Comparison of ENCODE assay signal across 8 mouse cellular contexts in the genomic region with DNA sequence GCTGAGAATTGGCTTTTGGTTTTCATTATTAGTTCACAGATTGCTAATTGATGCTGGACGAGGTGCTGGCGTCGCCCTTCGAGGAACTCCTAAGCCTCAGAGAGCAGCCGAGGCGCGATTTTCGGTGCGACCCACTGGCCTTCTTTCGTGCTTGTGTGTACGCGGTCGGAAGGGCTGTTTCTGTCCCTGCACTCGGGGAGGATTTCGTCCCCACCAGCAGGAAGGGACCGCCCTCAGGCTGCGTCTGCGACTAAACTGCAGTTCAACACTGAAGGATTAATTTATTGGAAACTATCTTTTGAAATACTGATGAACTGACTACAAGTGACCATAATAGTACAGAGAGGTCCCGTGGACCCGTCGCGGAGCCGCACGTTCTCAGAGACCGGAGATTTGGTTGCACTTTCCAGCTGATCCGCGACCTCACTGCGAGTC.
DNase-seq lines count a peak whose midpoint lies in the region; ATAC-seq lines count a peak whose summit lies in the region.

No protein-coding gene starts in this region.

- H3K9ac ChIP-seq in hindbrain, embryonic 15.5 days, result peak overlapping the region; percentile 37
- H3K9ac ChIP-seq in limb, embryonic 11.5 days (ENCODE audit: low read length), result peak overlapping the region; percentile 40
- H3K9ac ChIP-seq in midbrain, embryonic 14.5 days (replicated peaks; ENCODE audit: low read length), result peak overlapping the region; percentile 36; the same call in 1 of the 2 replicates

- peaks cover 36% of the 10 kb centered on the region for H3K27me3 ChIP-seq in forebrain, embryonic 10.5 days (ENCODE audit: poor library complexity, severe bottlenecking)
- H3K27me3 ChIP-seq in hindbrain, embryonic 15.5 days, result peaks cover 7% of the 10 kb centered on the region; the same call in 1 of the 2 replicates
- no peaks in the 10 kb centered on the region for H3K27me3 ChIP-seq in limb, embryonic 11.5 days (ENCODE audit: control insufficient read depth, insufficient read depth, low read length)
- no peaks in the 10 kb centered on the region for H3K27me3 ChIP-seq in midbrain, embryonic 14.5 days (ENCODE audit: control insufficient read depth, insufficient read depth, low read length)

- H3K4me2 ChIP-seq in hindbrain, embryonic 15.5 days, result peak overlapping the region; percentile 58
- H3K4me2 ChIP-seq in limb, embryonic 11.5 days (ENCODE audit: low read depth, severe bottlenecking), result peak overlapping the region; percentile 61
- H3K4me2 ChIP-seq in midbrain, embryonic 14.5 days (ENCODE audit: low read length), result peak overlapping the region; percentile 60

- H3K4me1 ChIP-seq in forebrain, embryonic 10.5 days, result peaks cover 44% of the 10 kb centered on the region
- peaks cover 17% of the 10 kb centered on the region for H3K4me1 ChIP-seq in hindbrain, embryonic 15.5 days (replicated peaks)
- peaks cover 9% of the 10 kb centered on the region for H3K4me1 ChIP-seq in limb, embryonic 11.5 days (ENCODE audit: control insufficient read depth, insufficient read depth, low read length)
- peaks cover 12% of the 10 kb centered on the region for H3K4me1 ChIP-seq in midbrain, embryonic 14.5 days (ENCODE audit: control insufficient read depth, insufficient read depth, low read length)

- peak; percentile 48 to 51 for DNase-seq in right cerebral cortex, postnatal 10 days (ENCODE audit: low spot score in 2 of 2)
- no peak for DNase-seq in right cerebral cortex, adult 18-20 months
- peak; percentile 63 for DNase-seq in forebrain, embryonic 10.5 days (ENCODE audit: extremely low spot score, low spot score)
- peak; percentile 73 for DNase-seq in limb, embryonic 11.5 days (ENCODE audit: low spot score)
- DNase-seq in midbrain, embryonic 14.5 days, result peak; percentile 76
- no peak for DNase-seq in urinary bladder, postnatal 14 days (ENCODE audit: low spot score)

- no peaks in the 10 kb centered on the region for H3K36me3 ChIP-seq in forebrain, embryonic 10.5 days (replicated peaks)
- no peaks in the 10 kb centered on the region for H3K36me3 ChIP-seq in hindbrain, embryonic 15.5 days
- H3K36me3 ChIP-seq in limb, embryonic 11.5 days (ENCODE audit: control insufficient read depth, insufficient read depth, low read length), result no peaks in the 10 kb centered on the region
- H3K36me3 ChIP-seq in midbrain, embryonic 14.5 days (ENCODE audit: control insufficient read depth, insufficient read depth, low read length), result no peaks in the 10 kb centered on the region

- WGBS in forebrain, embryonic 10.5 days, result 1% methylated on average over 28 of the region's 28 CpGs
- WGBS in hindbrain, embryonic 15.5 days, result 2% methylated on average over 28 of the region's 28 CpGs
- WGBS in limb, embryonic 11.5 days, result under 1% methylated on average over 28 of the region's 28 CpGs
- WGBS in midbrain, embryonic 14.5 days, result under 1% methylated on average over 28 of the region's 28 CpGs

- peak overlapping the region; percentile 47 for H3K4me3 ChIP-seq in forebrain, embryonic 10.5 days
- peak overlapping the region; percentile 35 for H3K4me3 ChIP-seq in hindbrain, embryonic 15.5 days
- peak overlapping the region; percentile 19 for H3K4me3 ChIP-seq in limb, embryonic 11.5 days (ENCODE audit: low read depth, low read length)
- peak overlapping the region; percentile 30 for H3K4me3 ChIP-seq in midbrain, embryonic 14.5 days (replicated peaks; ENCODE audit: low read depth, low read length)

- H3K27ac ChIP-seq in forebrain, embryonic 10.5 days, result peak overlapping the region; percentile 89
- H3K27ac ChIP-seq in hindbrain, embryonic 15.5 days (replicated peaks), result no peak overlapping the region
- H3K27ac ChIP-seq in limb, embryonic 11.5 days (replicated peaks; ENCODE audit: low read depth, low read length), result no peak overlapping the region
- H3K27ac ChIP-seq in midbrain, embryonic 14.5 days (replicated peaks; ENCODE audit: low read depth, low read length), result peak overlapping the region; percentile 57; the same call in 1 of the 2 replicates

- ATAC-seq in hindbrain, embryonic 15.5 days (ENCODE audit: low FRiP score, low read depth), result no peak
- ATAC-seq in limb, embryonic 11.5 days (ENCODE audit: insufficient number of reproducible peaks, low FRiP score, low TSS enrichment, low read depth), result no peak
- 0 out of 2 replicates have a peak, but pooled peaks have one; percentile 37 for ATAC-seq in midbrain, embryonic 14.5 days (ENCODE audit: low FRiP score, low TSS enrichment)
- ATAC-seq in CD4-positive, CD25-positive, alpha-beta regulatory T cell, adult 4 months, result no peak

- no peaks in the 10 kb centered on the region for H3K9me3 ChIP-seq in forebrain, embryonic 10.5 days
- H3K9me3 ChIP-seq in hindbrain, embryonic 15.5 days, result no peaks in the 10 kb centered on the region
- H3K9me3 ChIP-seq in limb, embryonic 11.5 days (ENCODE audit: control insufficient read depth, low read length), result no peaks in the 10 kb centered on the region
- H3K9me3 ChIP-seq in midbrain, embryonic 14.5 days (ENCODE audit: control insufficient read depth, low read length), result no peaks in the 10 kb centered on the region

Comparison
In these comparisons a context has a peak if more than half of its experiments do, and no peak if none do; other contexts are left out.
1. DNase-seq: peak in right cerebral cortex, postnatal 10 days (2 of 2), forebrain, embryonic 10.5 days (single experiment), limb, embryonic 11.5 days (single experiment) and midbrain, embryonic 14.5 days (single experiment); none in right cerebral cortex, adult 18-20 months (single experiment) and urinary bladder, postnatal 14 days (single experiment).
2. H3K27ac ChIP-seq: peak in forebrain, embryonic 10.5 days (single experiment) and midbrain, embryonic 14.5 days (single experiment); none in hindbrain, embryonic 15.5 days (single experiment) and limb, embryonic 11.5 days (single experiment).
3. Peak in every context shown above with its lines, with median percentiles within 50 percentile points of each other: H3K4me3 ChIP-seq, H3K4me2 ChIP-seq and H3K9ac ChIP-seq.